In genomic region chr3:82876372-82876739, GRCm38 (mm10) we compare ENCODE assay signal across 8 mouse cellular contexts. TPM values are rescaled to one million over a fixed set of nuclear protein-coding genes. Genes with fewer than 3 reads are reported as not detected.
DNase-seq lines count a peak whose midpoint lies in the region; TF ChIP-seq lines count a peak whose summit lies in the region.

Gene Rbm46, minus strand, starts transcription at chr3:82876483.

- peak within 1 kb of the TSS; percentile 47 for H3K4me3 ChIP-seq in hindbrain, embryonic 10.5 days
- peak within 1 kb of the TSS; percentile 45 for H3K4me3 ChIP-seq in lung, adult 2 months (replicated peaks; ENCODE audit: extremely low read depth, low read depth, low read length)

- WGBS in hindbrain, embryonic 10.5 days: 25% methylated on average over 36 of the region's 36 CpGs
- 13% methylated on average over 36 of the region's 36 CpGs for WGBS in lung, adult 2 months

- H3K27me3 ChIP-seq in hindbrain, embryonic 10.5 days (ENCODE audit: insufficient read depth, poor library complexity, severe bottlenecking): peaks cover 29% of the 10 kb centered on the region

- H3K4me1 ChIP-seq in hindbrain, embryonic 10.5 days (replicated peaks): peaks cover 10% of the 10 kb centered on the region
- H3K4me1 ChIP-seq in lung, adult 2 months (ENCODE audit: control insufficient read depth, insufficient read depth, low read length): no peaks in the 10 kb centered on the region; the same call in 1 of the 2 replicates

- DNase-seq in ZHBTc4 (ENCODE audit: low read depth, low spot score): peak; percentile 94
- DNase-seq in cerebellum, postnatal 10 days: peak; percentile 92 to 94
- DNase-seq in frontal cortex, postnatal 14 days (ENCODE audit: low spot score in 2 of 2): peak; percentile 57 to 67
- DNase-seq in hindbrain, embryonic 10.5 days (ENCODE audit: low spot score): peak; percentile 84
- DNase-seq in layer of hippocampus, adult 9-11 months: peak; percentile 71
- peak; percentile 50 for DNase-seq in lung, adult 2 months
- DNase-seq in ovary, postnatal 10 days (ENCODE audit: low spot score): peak; percentile 63
- DNase-seq in urinary bladder, postnatal 4 days (ENCODE audit: low spot score in 2 of 2): peak; percentile 91 to 94

- no peaks in the 10 kb centered on the region for H3K36me3 ChIP-seq in hindbrain, embryonic 10.5 days

- H3K9me3 ChIP-seq in hindbrain, embryonic 10.5 days: peaks cover 8% of the 10 kb centered on the region

- H3K27ac ChIP-seq in hindbrain, embryonic 10.5 days: peak within 1 kb of the TSS; percentile 53; the same call in 1 of the 2 replicates

- no peak for TF ChIP-seq CTCF in lung, adult 2 months (IDR thresholded peaks at IDR 0.05; ENCODE audit: insufficient read depth, low read length)

- no peak for TF ChIP-seq POLR2A in lung, adult 2 months (IDR thresholded peaks at IDR 0.05; ENCODE audit: borderline replicate concordance, extremely low read depth, low read depth, low read length)

RNA-seq across cellular contexts. Expression of gene Rbm46, which starts in this region (rescaled TPM):
- polyA plus RNA-seq in hindbrain, embryonic 10.5 days (2016; fragmentation: Nextera tagmentation; extraction: Ambion mirVana): 1.9 and 2.2 TPM in 2 replicates
- 0.25 and 0.31 TPM in 2 replicates for polyA plus RNA-seq in lung, adult 2 months (2012; rRNA removed)

Comparison
In these comparisons a context has a peak if more than half of its experiments do, and no peak if none do; other contexts are left out.
1. Peak in every context shown above with its lines: DNase-seq, H3K4me3 ChIP-seq and H3K27ac ChIP-seq.
2. Peak in DNase-seq and H3K4me3 ChIP-seq in lung, adult 2 months; RNA of the gene not detected or under 1 TPM.